Mouse (Mus musculus) ES-E14 (cell line): ENCODE results near the gene Ddx17.

Experiments used
- CHD2 ChIP-seq: IDR thresholded peaks from 2 replicates; pipeline ENCODE4 v1.6.1; 2014; ENCODE audit warnings: mild to moderate bottlenecking, low read depth, low read length, inconsistent platforms
- HCFC1 ChIP-seq: IDR thresholded peaks from 2 replicates; pipeline ENCODE4 v1.6.1; 2012; ENCODE audit warnings: low read length, inconsistent platforms, borderline replicate concordance; ENCODE audit not compliant: insufficient read depth
- MAFK ChIP-seq: IDR thresholded peaks from 2 replicates; pipeline ENCODE4 v1.6.1; 2014; ENCODE audit warnings: mild to moderate bottlenecking, low read depth, low read length, inconsistent platforms; ENCODE audit not compliant: insufficient read depth
- ZC3H11A ChIP-seq: IDR thresholded peaks from 2 replicates; pipeline ENCODE4 v1.6.1; 2012; ENCODE audit warnings: low read depth, mild to moderate bottlenecking, inconsistent platforms, low read length, borderline replicate concordance
- ZNF384 ChIP-seq: IDR thresholded peaks from 2 replicates; pipeline ENCODE4 v1.6.1; 2012; ENCODE audit warnings: low read depth, low read length, inconsistent platforms

DNA sequence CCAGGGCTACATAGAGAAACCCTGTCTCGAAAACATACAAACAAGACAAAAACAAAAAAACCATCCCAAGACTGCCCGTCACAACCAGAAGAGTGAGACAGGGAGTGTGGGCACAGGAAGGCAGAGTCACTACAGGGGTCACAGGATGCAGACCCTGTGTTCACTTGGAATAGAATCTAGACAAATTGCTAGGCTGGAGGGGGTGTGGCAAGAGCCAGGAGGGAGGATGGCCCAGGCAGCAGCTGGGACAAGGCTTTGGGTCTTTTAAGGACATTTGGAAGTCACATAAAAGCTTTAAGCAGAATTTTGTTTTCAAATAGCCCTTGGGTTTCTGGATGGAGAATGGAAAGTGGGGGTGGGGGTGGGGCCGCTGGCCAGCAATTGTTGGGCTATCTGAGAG lies 28.0 kb downstream of the Ddx17 start:
- no peak for TF ChIP-seq CHD2
- TF ChIP-seq ZNF384: no peak
- TF ChIP-seq HCFC1: no peak
- no peak for TF ChIP-seq ZC3H11A
- TF ChIP-seq MAFK: no peak
